Mouse (Mus musculus) spleen, embryonic (tissue): Measurements from ENCODE around the gene Csgalnact2.

ENCODE experiments used
- CTCF ChIA-PET: fragments of 350-600 bp; sonication (Branson Sonifier 250); formaldehyde crosslinking; loops from one replicate; lab custom pipeline; 2022; lab: Charles Lee

Csgalnact2 gene

GRCm38 (mm10) chr6:118138731-118139709 is at the start of gene Csgalnact2:
Gene Csgalnact2, minus strand, starts transcription at chr6:118139140.
- CTCF ChIA-PET: interaction anchor here (1.0 kb wide), 1 partner anchor 15 kb away, joined by 3 read pairs; no protein-coding TSS in a partner anchor

- CTCF ChIA-PET: no interaction called here
These were observed 49.7 kb upstream of the Csgalnact2 start for GRCm38 (mm10) chr6:118188599-118188998.

GRCm38 (mm10) chr6:118187285-118187641 is 48.3 kb upstream of the Csgalnact2 start:
- CTCF ChIA-PET: no interaction called here

- CTCF ChIA-PET: interaction anchor here (0.6 kb wide), 1 partner anchor 9 kb away, joined by 16 read pairs; no protein-coding TSS in a partner anchor
These were observed 47.8 kb upstream of the Csgalnact2 start for GRCm38 (mm10) chr6:118186620-118187284.

GRCm38 (mm10) chr6:118184126-118184525 is 45.2 kb upstream of the Csgalnact2 start:
- CTCF ChIA-PET: no interaction called here

- CTCF ChIA-PET: no interaction called here
These were observed 41.1 kb upstream of the Csgalnact2 start for GRCm38 (mm10) chr6:118180085-118180423.

GRCm38 (mm10) chr6:118179316-118180084 is 40.6 kb upstream of the Csgalnact2 start:
- CTCF ChIA-PET: interaction anchor here (0.6 kb wide), 1 partner anchor 172 kb away, joined by 3 read pairs; no protein-coding TSS in a partner anchor

- CTCF ChIA-PET: no interaction called here
These were observed 35.0 kb upstream of the Csgalnact2 start for GRCm38 (mm10) chr6:118173975-118174328.

GRCm38 (mm10) chr6:118173251-118173974 is 34.5 kb upstream of the Csgalnact2 start:
- CTCF ChIA-PET: no interaction called here

GRCm38 (mm10) chr6:118171386-118171785 is 32.4 kb upstream of the Csgalnact2 start:
- CTCF ChIA-PET: no interaction called here

- CTCF ChIA-PET: no interaction called here
These were observed 29.2 kb upstream of the Csgalnact2 start for GRCm38 (mm10) chr6:118168106-118168505.

- CTCF ChIA-PET: no interaction called here
These were observed 28.1 kb upstream of the Csgalnact2 start for GRCm38 (mm10) chr6:118167013-118167412.

- CTCF ChIA-PET: interaction anchor here (0.6 kb wide), 1 partner anchor 238 kb away, joined by 4 read pairs; no protein-coding TSS in a partner anchor
These were observed 26.6 kb upstream of the Csgalnact2 start for GRCm38 (mm10) chr6:118165516-118165915.

- CTCF ChIA-PET: no interaction called here
These were observed 25.8 kb upstream of the Csgalnact2 start for GRCm38 (mm10) chr6:118164691-118165090.

GRCm38 (mm10) chr6:118163086-118163485 is 24.1 kb upstream of the Csgalnact2 start:
- CTCF ChIA-PET: interaction anchor here (0.6 kb wide), 1 partner anchor 89 kb away, joined by 4 read pairs; no protein-coding TSS in a partner anchor

- CTCF ChIA-PET: no interaction called here
These were observed 23.6 kb upstream of the Csgalnact2 start for GRCm38 (mm10) chr6:118162457-118163082.

- CTCF ChIA-PET: no interaction called here
These were observed 14.2 kb upstream of the Csgalnact2 start for GRCm38 (mm10) chr6:118153091-118153490.

GRCm38 (mm10) chr6:118150988-118151387 is 12.0 kb upstream of the Csgalnact2 start:
- CTCF ChIA-PET: no interaction called here

GRCm38 (mm10) chr6:118150538-118150937 is 11.6 kb upstream of the Csgalnact2 start:
- CTCF ChIA-PET: no interaction called here

- CTCF ChIA-PET: no interaction called here
These were observed 11.2 kb upstream of the Csgalnact2 start for GRCm38 (mm10) chr6:118150128-118150527.
